Mouse (Mus musculus): ENCODE measurements at regions not wholly inside any gene's neighbourhood (a gene's known extent, or its start where the extent isn't known, plus 50 kb on each side); places are given as distances from the start of the nearest gene placed in this dataset.

- no peak for TF ChIP-seq CTCF (IDR thresholded peaks at IDR 0.05; ENCODE audit: low read depth)
- no peak for TF ChIP-seq EP300 (IDR thresholded peaks at IDR 0.05; ENCODE audit: low read depth)
These were observed 78.8 kb upstream of the Osmr start for GRCm38 (mm10) chr15:6953556-6953955.

Data from heart, postnatal 0 days (tissue).